In genomic region chr2:130423397-130424125, GRCm38 (mm10) we compare ENCODE assay signal across 9 mouse cellular contexts. TPM values are rescaled to one million over a fixed set of nuclear protein-coding genes. Genes with fewer than 3 reads are reported as not detected.
A peak's percentile ranks its signal among the peaks of the same experiment; 100 is the strongest.
DNase-seq lines count a peak whose midpoint lies in the region; ATAC-seq and TF ChIP-seq lines count a peak whose summit lies in the region.
"Had no signal": no experiment of that assay in that cellular context is flagged by ENCODE, and none has a peak within 500 bp of the region (broad histone marks: within the 10 kb centered on the region; RNA-seq: fewer than 3 reads in every experiment).

No protein-coding gene starts in this region.

- WGBS in heart, postnatal 0 days: 12% methylated on average over 49 of the region's 49 CpGs
- WGBS in liver, embryonic 16.5 days (ENCODE audit: insufficient replicate concordance): 16% methylated on average over 49 of the region's 49 CpGs
- WGBS in neural tube, embryonic 12.5 days: 17% methylated on average over 49 of the region's 49 CpGs

- H3K4me3 ChIP-seq in E14TG2a.4 (replicated peaks; ENCODE audit: low read length): peak overlapping the region; percentile 92
- H3K4me3 ChIP-seq in heart, postnatal 0 days (ENCODE audit: low read depth, low read length): peak overlapping the region; percentile 78
- H3K4me3 ChIP-seq in liver, embryonic 16.5 days (ENCODE audit: low read depth, low read length): peak overlapping the region; percentile 87
- H3K4me3 ChIP-seq in neural tube, embryonic 12.5 days: peak overlapping the region; percentile 76

- H3K27me3 ChIP-seq in E14TG2a.4 (ENCODE audit: insufficient read depth, low read length): peaks cover 14% of the 10 kb centered on the region
- no peaks in the 10 kb centered on the region for H3K27me3 ChIP-seq in heart, postnatal 0 days (ENCODE audit: control insufficient read depth, insufficient read depth, low read length)
- no peaks in the 10 kb centered on the region for H3K27me3 ChIP-seq in liver, embryonic 16.5 days (ENCODE audit: control insufficient read depth, insufficient read depth, low read depth, low read length)
- no peaks in the 10 kb centered on the region for H3K27me3 ChIP-seq in neural tube, embryonic 12.5 days (replicated peaks)

- H3K36me3 ChIP-seq in E14TG2a.4 (ENCODE audit: insufficient read depth, low read length): peaks cover 49% of the 10 kb centered on the region
- H3K36me3 ChIP-seq in heart, postnatal 0 days (replicated peaks; ENCODE audit: control insufficient read depth, insufficient read depth, low read length): no peaks in the 10 kb centered on the region
- no peaks in the 10 kb centered on the region for H3K36me3 ChIP-seq in liver, embryonic 16.5 days (ENCODE audit: control insufficient read depth, insufficient read depth)
- peaks cover 6% of the 10 kb centered on the region; the same call in 1 of the 2 replicates for H3K36me3 ChIP-seq in neural tube, embryonic 12.5 days

- peak; percentile 92 for DNase-seq in brain, embryonic 14.5 days (ENCODE audit: low read depth)
- DNase-seq in heart, postnatal 0 days (ENCODE audit: low spot score): peak; percentile 47
- peak; percentile 75 to 87 for DNase-seq in kidney, postnatal 36 days
- peak; percentile 70 to 72 for DNase-seq in thymus, adult 18-20 months

- H3K27ac ChIP-seq in heart, postnatal 0 days (ENCODE audit: low read depth): peak overlapping the region; percentile 87
- H3K27ac ChIP-seq in liver, embryonic 16.5 days (ENCODE audit: low read length): peak overlapping the region; percentile 83
- H3K27ac ChIP-seq in neural tube, embryonic 12.5 days: peak overlapping the region; percentile 70; the same call in 1 of the 2 replicates

- H3K4me1 ChIP-seq in E14TG2a.4 (replicated peaks; ENCODE audit: low read depth, low read length): peaks cover 39% of the 10 kb centered on the region
- peaks cover 11% of the 10 kb centered on the region; the same call in 1 of the 2 replicates for H3K4me1 ChIP-seq in heart, postnatal 0 days (ENCODE audit: control insufficient read depth, insufficient read depth)
- H3K4me1 ChIP-seq in liver, embryonic 16.5 days (ENCODE audit: control insufficient read depth, low read depth, low read length): peaks cover 14% of the 10 kb centered on the region
- H3K4me1 ChIP-seq in neural tube, embryonic 12.5 days: peaks cover 22% of the 10 kb centered on the region

- H3K9me3 ChIP-seq in E14TG2a.4 (ENCODE audit: low read length): no peaks in the 10 kb centered on the region
- H3K9me3 ChIP-seq in heart, postnatal 0 days (replicated peaks; ENCODE audit: control insufficient read depth, low read length): no peaks in the 10 kb centered on the region
- H3K9me3 ChIP-seq in liver, embryonic 16.5 days (replicated peaks; ENCODE audit: control insufficient read depth, low read length): no peaks in the 10 kb centered on the region
- no peaks in the 10 kb centered on the region for H3K9me3 ChIP-seq in neural tube, embryonic 12.5 days

- no peak for TF ChIP-seq EP300 in heart, postnatal 0 days (IDR thresholded peaks at IDR 0.05; ENCODE audit: low read depth)

- TF ChIP-seq CTCF in E14TG2a.4 (conservative IDR thresholded peaks at IDR 0.05; ENCODE audit: low read length): no peak
- TF ChIP-seq CTCF in brain, embryonic 14.5 days (IDR thresholded peaks at IDR 0.05; ENCODE audit: borderline replicate concordance, extremely low read depth, insufficient read depth, insufficient read length): no peak
- TF ChIP-seq CTCF in heart, postnatal 0 days (IDR thresholded peaks at IDR 0.05; ENCODE audit: low read depth): no peak

- peak; percentile 51; the same call in 1 of the 2 replicates for TF ChIP-seq POLR2A in brain, embryonic 14.5 days (IDR thresholded peaks at IDR 0.05; ENCODE audit: borderline replicate concordance, extremely low read depth, insufficient read depth, insufficient read length, poor library complexity, severe bottlenecking)

- ATAC-seq in erythroid progenitor cell, adult 5-6 weeks (replicated peaks; ENCODE audit: low FRiP score, poor library complexity, severe bottlenecking): peak; percentile 56
- peak; percentile 66 for ATAC-seq in heart, postnatal 0 days (ENCODE audit: insufficient read depth, low read depth)
- peak; percentile 49 for ATAC-seq in liver, embryonic 16.5 days (ENCODE audit: low read depth)
- peak; percentile 80 for ATAC-seq in neural tube, embryonic 12.5 days (ENCODE audit: low FRiP score, low read depth)

- H3K4me2 ChIP-seq in heart, postnatal 0 days (ENCODE audit: low read depth, low read length): peak overlapping the region; percentile 79
- peak overlapping the region; percentile 96 for H3K4me2 ChIP-seq in liver, embryonic 16.5 days (ENCODE audit: low read depth, low read length)
- H3K4me2 ChIP-seq in neural tube, embryonic 12.5 days (replicated peaks): peak overlapping the region; percentile 72

- peak overlapping the region; percentile 86 for H3K9ac ChIP-seq in heart, postnatal 0 days (replicated peaks; ENCODE audit: low read depth, low read length)
- peak overlapping the region; percentile 86 for H3K9ac ChIP-seq in liver, embryonic 16.5 days (ENCODE audit: low read depth, low read length)
- peak overlapping the region; percentile 67 for H3K9ac ChIP-seq in neural tube, embryonic 12.5 days

RNA-seq across cellular contexts. Expression of gene Vps16, which starts 0.6 kb away (rescaled TPM):
- polyA plus RNA-seq in brain, embryonic 14.5 days (2012; rRNA removed): 114 and 169 TPM in 2 replicates
- total RNA-seq in erythroid progenitor cell, adult 5-6 weeks (2015; ENCODE audit: low replicate concordance): 74.6 and 122 TPM in 2 replicates
- total RNA-seq in erythroid progenitor cell, adult 5-6 weeks (2017; ENCODE audit: low replicate concordance): 62.8 and 75.8 TPM in 2 replicates
- total RNA-seq in heart, postnatal 0 days (2014; rRNA removed; ENCODE audit: low replicate concordance): 37.9 and 46.0 TPM in 2 replicates
- 29.4 and 30.2 TPM in 2 replicates for polyA plus RNA-seq in heart, postnatal 0 days (2015; fragmentation: Nextera tagmentation; extraction: Ambion mirVana)
- polyA plus RNA-seq in liver, embryonic 16.5 days (2015; fragmentation: Nextera tagmentation; extraction: Ambion mirVana): 33.0 and 39.3 TPM in 2 replicates
- 104 and 120 TPM in 2 replicates for polyA plus RNA-seq in neural tube, embryonic 12.5 days (2016; fragmentation: Nextera tagmentation; extraction: Ambion mirVana)

RNA-seq across cellular contexts. Expression of gene Pced1a, which starts 0.9 kb away (rescaled TPM):
- 32.5 and 36.9 TPM in 2 replicates for polyA plus RNA-seq in brain, embryonic 14.5 days (2012; rRNA removed)
- total RNA-seq in erythroid progenitor cell, adult 5-6 weeks (2015; ENCODE audit: low replicate concordance): 0.72 TPM in 1 of 2 replicates, not detected in the other
- 1.2 and 1.9 TPM in 2 replicates for total RNA-seq in erythroid progenitor cell, adult 5-6 weeks (2017; ENCODE audit: low replicate concordance)
- 6.4 and 11.5 TPM in 2 replicates for total RNA-seq in heart, postnatal 0 days (2014; rRNA removed; ENCODE audit: low replicate concordance)
- polyA plus RNA-seq in heart, postnatal 0 days (2015; fragmentation: Nextera tagmentation; extraction: Ambion mirVana): 2.7 and 3.4 TPM in 2 replicates
- 3.2 and 3.8 TPM in 2 replicates for polyA plus RNA-seq in liver, embryonic 16.5 days (2015; fragmentation: Nextera tagmentation; extraction: Ambion mirVana)
- polyA plus RNA-seq in neural tube, embryonic 12.5 days (2016; fragmentation: Nextera tagmentation; extraction: Ambion mirVana): 11.8 TPM in 2 replicates

RNA-seq across cellular contexts. Expression of gene Tmem239, which starts 17.3 kb away (rescaled TPM):
- not detected in 2 replicates for polyA plus RNA-seq in brain, embryonic 14.5 days (2012; rRNA removed)
- not detected in 2 replicates for total RNA-seq in erythroid progenitor cell, adult 5-6 weeks (2015; ENCODE audit: low replicate concordance)
- total RNA-seq in erythroid progenitor cell, adult 5-6 weeks (2017; ENCODE audit: low replicate concordance): not detected in 2 replicates
- not detected in 2 replicates for total RNA-seq in heart, postnatal 0 days (2014; rRNA removed; ENCODE audit: low replicate concordance)
- polyA plus RNA-seq in heart, postnatal 0 days (2015; fragmentation: Nextera tagmentation; extraction: Ambion mirVana): not detected in 2 replicates
- not detected in 2 replicates for polyA plus RNA-seq in liver, embryonic 16.5 days (2015; fragmentation: Nextera tagmentation; extraction: Ambion mirVana)
- polyA plus RNA-seq in neural tube, embryonic 12.5 days (2016; fragmentation: Nextera tagmentation; extraction: Ambion mirVana): not detected in 2 replicates
- total RNA-seq: hematopoietic stem cell, adult 5-6 weeks had no signal

RNA-seq across cellular contexts. Expression of gene 1700020A23Rik, which starts 18.5 kb away (rescaled TPM):
- not detected in 2 replicates for polyA plus RNA-seq in brain, embryonic 14.5 days (2012; rRNA removed)
- total RNA-seq in erythroid progenitor cell, adult 5-6 weeks (2015; ENCODE audit: low replicate concordance): not detected in 2 replicates
- not detected in 2 replicates for total RNA-seq in erythroid progenitor cell, adult 5-6 weeks (2017; ENCODE audit: low replicate concordance)
- not detected in 2 replicates for total RNA-seq in heart, postnatal 0 days (2014; rRNA removed; ENCODE audit: low replicate concordance)
- not detected in 2 replicates for polyA plus RNA-seq in heart, postnatal 0 days (2015; fragmentation: Nextera tagmentation; extraction: Ambion mirVana)
- not detected in 2 replicates for polyA plus RNA-seq in liver, embryonic 16.5 days (2015; fragmentation: Nextera tagmentation; extraction: Ambion mirVana)
- 0.29 TPM in 1 of 2 replicates, not detected in the other for polyA plus RNA-seq in neural tube, embryonic 12.5 days (2016; fragmentation: Nextera tagmentation; extraction: Ambion mirVana)
- total RNA-seq: hematopoietic stem cell, adult 5-6 weeks had no signal

RNA-seq across cellular contexts. Expression of gene Gm28372, which starts 18.5 kb away (rescaled TPM):
- polyA plus RNA-seq in brain, embryonic 14.5 days (2012; rRNA removed): not detected in 2 replicates
- total RNA-seq in erythroid progenitor cell, adult 5-6 weeks (2015; ENCODE audit: low replicate concordance): not detected in 2 replicates
- total RNA-seq in erythroid progenitor cell, adult 5-6 weeks (2017; ENCODE audit: low replicate concordance): not detected in 2 replicates
- not detected in 2 replicates for total RNA-seq in heart, postnatal 0 days (2014; rRNA removed; ENCODE audit: low replicate concordance)
- polyA plus RNA-seq in heart, postnatal 0 days (2015; fragmentation: Nextera tagmentation; extraction: Ambion mirVana): not detected in 2 replicates
- not detected in 2 replicates for polyA plus RNA-seq in liver, embryonic 16.5 days (2015; fragmentation: Nextera tagmentation; extraction: Ambion mirVana)
- 0.10 and 0.13 TPM in 2 replicates for polyA plus RNA-seq in neural tube, embryonic 12.5 days (2016; fragmentation: Nextera tagmentation; extraction: Ambion mirVana)
- total RNA-seq: hematopoietic stem cell, adult 5-6 weeks had no signal

Comparison
In these comparisons a context has a peak if more than half of its experiments do, and no peak if none do; other contexts are left out.
1. Peak in every context shown above with its lines: DNase-seq, ATAC-seq, H3K4me3 ChIP-seq and H3K27ac ChIP-seq.